Mouse (Mus musculus) midbrain, embryonic 14.5 days (tissue): Measurements from ENCODE around the gene Gpr132. TPM values are rescaled to one million over a fixed set of nuclear protein-coding genes. Genes with fewer than 3 reads are reported as not detected.
A peak's percentile ranks its signal among the peaks of the same experiment; 100 is the strongest.

Experiments used
- ATAC-seq: fragments of 200-750 bp; cut with Nextera tagmentation; 2 replicates; pipeline ENCODE4 v1.8.0; 2017; ENCODE audit warnings: moderate number of reproducible peaks, moderate library complexity; ENCODE audit not compliant: low FRiP score, low TSS enrichment
- DNase-seq: peaks from one replicate; pipeline ENCODE4 v3.0.0-alpha.2; 2015
- H3K27ac ChIP-seq: fragments of 300-500 bp; sonication (generic); replicated peaks from 2 replicates; pipeline ENCODE4 v1.5.1; 2014; ENCODE audit warnings: mild to moderate bottlenecking, low read depth, low read length, moderate library complexity
- H3K27me3 ChIP-seq: fragments of 300-500 bp; sonication (generic); 2 replicates; pipeline ENCODE4 v1.6.1; 2014; ENCODE audit warnings: low read length, control low read depth, mixed read lengths; ENCODE audit not compliant: control insufficient read depth, insufficient read depth
- H3K36me3 ChIP-seq: fragments of 300-500 bp; sonication (generic); 2 replicates; pipeline ENCODE4 v1.6.1; 2014; ENCODE audit warnings: low read length, control low read depth; ENCODE audit not compliant: control insufficient read depth, insufficient read depth
- H3K4me1 ChIP-seq: fragments of 300-500 bp; sonication (generic); 2 replicates; pipeline ENCODE4 v1.6.1; 2014; ENCODE audit warnings: mild to moderate bottlenecking, antibody characterized with exemption, low read length, control low read depth; ENCODE audit not compliant: control insufficient read depth, insufficient read depth
- H3K4me2 ChIP-seq: fragments of 300-500 bp; sonication (generic); 2 replicates; pipeline ENCODE4 v1.6.1; 2014; ENCODE audit warnings: mild to moderate bottlenecking, low read length, moderate library complexity
- H3K4me3 ChIP-seq: fragments of 300-500 bp; sonication (generic); replicated peaks from 2 replicates; pipeline ENCODE4 v1.5.1; 2014; ENCODE audit warnings: low read depth, low read length
- H3K9ac ChIP-seq: fragments of 300-500 bp; sonication (generic); replicated peaks from 2 replicates; pipeline ENCODE4 v1.6.1; 2014; ENCODE audit warnings: mild to moderate bottlenecking, low read length, moderate library complexity
- H3K9me3 ChIP-seq: fragments of 300-500 bp; sonication (generic); 2 replicates; pipeline ENCODE4 v1.6.1; 2016; ENCODE audit warnings: low read length, control low read depth, mixed read lengths; ENCODE audit not compliant: control insufficient read depth
- WGBS: fragments of 180-500 bp; shearing (Covaris S2); extraction: QIAGEN DNeasy Blood & Tissue Kit; methylation state at CpG from one replicate; pipeline ENCODE4 v1.1.7; 2014; 5-methylcytosine and 5-hydroxymethylcytosine counted together
- polyA plus RNA-seq: library from polyadenylated mRNA; unstranded; fragments of >200 nt; fragmentation: Nextera tagmentation; extraction: Ambion mirVana; gene quantifications from 2 replicates; pipeline ENCODE4 v1.2.1, GENCODE M21; 2014

Gene Gpr132
- polyA plus RNA-seq, 1 experiment from 2014 or later: 0.08 TPM

GRCm38 (mm10) chr12:112814682-112815470 is 53.2 kb downstream of the Gpr132 start:
- ATAC-seq: no peak
- WGBS: 83% methylated on average over 14 of the region's 14 CpGs
- no peak overlapping the region for H3K4me3 ChIP-seq

DNA sequence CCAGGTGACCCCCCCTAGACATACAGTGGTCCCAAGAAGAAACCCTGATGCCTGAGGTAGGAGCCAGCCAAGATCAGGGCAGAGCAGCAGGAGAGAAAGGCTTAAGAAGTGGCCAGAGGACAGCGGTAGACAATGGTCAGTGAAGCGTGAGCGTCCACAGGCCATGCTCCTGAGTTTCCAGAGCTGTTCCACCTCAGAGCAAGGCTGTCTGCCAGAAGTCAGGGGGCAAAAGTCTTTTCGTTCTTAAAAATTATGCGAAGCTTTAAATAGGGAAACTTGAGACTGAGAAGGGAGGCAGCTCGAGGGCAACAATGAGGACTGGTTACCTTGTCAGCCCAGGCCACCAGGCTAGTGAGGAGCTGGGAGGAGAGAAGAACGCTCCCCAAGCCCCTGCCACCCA is 54.7 kb downstream of the Gpr132 start:
- ATAC-seq: no peak
- 78% methylated on average over 7 of the region's 7 CpGs for WGBS

More at GRCm38 (mm10) chr12:112814682-112815470, 53.2 kb downstream of the Gpr132 start:
- H3K27ac ChIP-seq: no peak overlapping the region
- DNase-seq: no peak
- peaks cover 70% of the 10 kb centered on the region for H3K36me3 ChIP-seq
- H3K9ac ChIP-seq: no peak overlapping the region
- H3K4me1 ChIP-seq: peaks cover 4% of the 10 kb centered on the region; the same call in 1 of the 2 replicates
- H3K9me3 ChIP-seq: no peaks in the 10 kb centered on the region
- no peaks in the 10 kb centered on the region for H3K27me3 ChIP-seq
- H3K4me2 ChIP-seq: no peak overlapping the region

GRCm38 (mm10) chr12:112810092-112810885 is 57.7 kb downstream of the Gpr132 start:
- no peaks in the 10 kb centered on the region for H3K27me3 ChIP-seq
- H3K9me3 ChIP-seq: no peaks in the 10 kb centered on the region
- no peak for ATAC-seq
- H3K4me3 ChIP-seq: no peak overlapping the region
- no peak overlapping the region; the same call in 1 of the 2 replicates for H3K9ac ChIP-seq
- WGBS: 68% methylated on average over 19 of the region's 19 CpGs
- H3K4me1 ChIP-seq: peaks cover 15% of the 10 kb centered on the region
- no peak for DNase-seq
- peaks cover 31% of the 10 kb centered on the region for H3K36me3 ChIP-seq
- H3K4me2 ChIP-seq: peak overlapping the region; percentile 98
- no peak overlapping the region for H3K27ac ChIP-seq

More for the DNA sequence above, 54.7 kb downstream of the Gpr132 start:
- Histone ChIP-seq H3K27me3 (no peaks in the 10 kb centered on the region), H3K36me3 (peaks cover 54% of the 10 kb centered on the region), H3K27ac (no peak overlapping the region), H3K9ac (no peak overlapping the region), H3K9me3 (no peaks in the 10 kb centered on the region), H3K4me3 (no peak overlapping the region), H3K4me2 (no peak overlapping the region), H3K4me1 (peaks cover 11% of the 10 kb centered on the region)
- no peak for DNase-seq

- peak overlapping the region; percentile 67 for H3K9ac ChIP-seq
- ATAC-seq: no peak
- no peaks in the 10 kb centered on the region for H3K9me3 ChIP-seq
- DNase-seq: no peak
- 24% methylated on average over 8 of the region's 8 CpGs for WGBS
- peaks cover 15% of the 10 kb centered on the region for H3K4me1 ChIP-seq
- H3K4me2 ChIP-seq: peak overlapping the region; percentile 98
- peaks cover 24% of the 10 kb centered on the region for H3K36me3 ChIP-seq
- no peak overlapping the region for H3K27ac ChIP-seq
- H3K4me3 ChIP-seq: peak overlapping the region; percentile 68
- H3K27me3 ChIP-seq: no peaks in the 10 kb centered on the region
Observed at GRCm38 (mm10) chr12:112809641-112810040, 58.4 kb downstream of the Gpr132 start.

GRCm38 (mm10) chr12:112808587-112809364 is 59.3 kb downstream of the Gpr132 start, which contains the start of gene Clba1:
TSS of gene Clba1 (plus strand) at chr12:112808937.
- Histone ChIP-seq H3K9me3 (no peaks in the 10 kb centered on the region), H3K4me1 (peaks cover 15% of the 10 kb centered on the region), H3K36me3 (peaks cover 16% of the 10 kb centered on the region), H3K4me3 (peak within 1 kb of the TSS; percentile 68), H3K4me2 (peak within 1 kb of the TSS; percentile 98), H3K27me3 (no peaks in the 10 kb centered on the region), H3K27ac (peak within 1 kb of the TSS; percentile 83), H3K9ac (peak within 1 kb of the TSS; percentile 67)
- ATAC-seq: peak; percentile 91
- WGBS: under 1% methylated on average over 64 of the region's 64 CpGs
- peak; percentile 98 for DNase-seq

DNA sequence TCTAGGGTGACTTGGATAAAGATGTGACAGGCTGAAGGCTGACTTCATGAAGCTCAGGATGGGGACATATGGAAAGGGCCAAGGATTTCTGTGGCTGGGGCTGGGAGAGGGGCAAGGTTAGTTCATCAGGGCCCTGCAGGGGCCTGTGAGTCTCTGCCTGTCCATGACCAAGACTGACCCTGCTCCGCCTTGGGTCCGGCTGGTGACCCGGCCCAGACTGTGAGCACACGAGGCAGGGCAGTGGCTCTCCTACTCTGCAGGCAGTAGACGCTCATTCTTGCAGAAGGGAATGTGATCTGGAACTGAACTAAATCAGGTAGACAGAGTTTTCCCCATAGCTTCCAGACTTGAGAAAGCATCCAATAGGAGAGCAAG is 59.8 kb downstream of the Gpr132 start:
- H3K4me3 ChIP-seq: peak overlapping the region; percentile 68
- no peak for DNase-seq
- H3K4me1 ChIP-seq: peaks cover 15% of the 10 kb centered on the region
- WGBS: 67% methylated on average over 5 of the region's 5 CpGs
- H3K36me3 ChIP-seq: peaks cover 11% of the 10 kb centered on the region
- peak overlapping the region; percentile 60 for H3K9ac ChIP-seq
- H3K27me3 ChIP-seq: no peaks in the 10 kb centered on the region
- H3K4me2 ChIP-seq: peak overlapping the region; percentile 98
- H3K9me3 ChIP-seq: no peaks in the 10 kb centered on the region
- ATAC-seq: peak; percentile 7; the same call in 1 of the 2 replicates
- peak overlapping the region; percentile 83 for H3K27ac ChIP-seq

- no peak for DNase-seq
- Histone ChIP-seq H3K36me3 (peaks cover 9% of the 10 kb centered on the region; the same call in 1 of the 2 replicates), H3K4me3 (no peak overlapping the region), H3K4me2 (no peak overlapping the region), H3K9ac (no peak overlapping the region), H3K27ac (no peak overlapping the region), H3K9me3 (no peaks in the 10 kb centered on the region), H3K4me1 (peaks cover 15% of the 10 kb centered on the region), H3K27me3 (no peaks in the 10 kb centered on the region)
- no peak for ATAC-seq
- 84% methylated on average over 4 of the region's 4 CpGs for WGBS
Observed at GRCm38 (mm10) chr12:112807796-112808195, 60.2 kb downstream of the Gpr132 start.

GRCm38 (mm10) chr12:112806044-112806443 is 62.0 kb downstream of the Gpr132 start:
- H3K4me3 ChIP-seq: no peak overlapping the region
- H3K27me3 ChIP-seq: peaks cover 8% of the 10 kb centered on the region
- no peaks in the 10 kb centered on the region for H3K9me3 ChIP-seq
- H3K9ac ChIP-seq: no peak overlapping the region
- H3K4me2 ChIP-seq: no peak overlapping the region
- no peak for ATAC-seq
- WGBS: 76% methylated on average over 6 of the region's 6 CpGs
- no peak overlapping the region for H3K27ac ChIP-seq
- H3K36me3 ChIP-seq: no peaks in the 10 kb centered on the region
- DNase-seq: no peak
- H3K4me1 ChIP-seq: peaks cover 20% of the 10 kb centered on the region
